Mouse (Mus musculus) adrenal gland, postnatal 14 days (tissue): ENCODE data around the gene Spin2d. TPM values are rescaled to one million over a fixed set of nuclear protein-coding genes. Genes with fewer than 3 reads are reported as not detected.
A peak's percentile ranks its signal among the peaks of the same experiment; 100 is the strongest.
"Not testable (repeated sequence)": the region's sequence is repeated elsewhere in the genome, so short reads cannot be mapped to it uniquely, and the experiment has no call there.

Experiments
- DNase-seq: peaks from one replicate; pipeline ENCODE4 v3.0.0; 2021; ENCODE audit warnings: mixed read lengths
- long read RNA-seq, 2 experiments: library from polyadenylated mRNA; stranded (forward); transcript quantifications; one replicate each; pipeline ENCODE4 v2.0.0; 2021
- total RNA-seq: library from RNA; stranded (reverse); gene quantifications from 2 replicates; pipeline ENCODE4 v1.2.3, GENCODE M21; 2021

Spin2d gene
- total RNA-seq, result not detected in 2 replicates
- long read RNA-seq, experiment 1, result 0 reads
- long read RNA-seq, experiment 2, result 0 reads

DNA sequence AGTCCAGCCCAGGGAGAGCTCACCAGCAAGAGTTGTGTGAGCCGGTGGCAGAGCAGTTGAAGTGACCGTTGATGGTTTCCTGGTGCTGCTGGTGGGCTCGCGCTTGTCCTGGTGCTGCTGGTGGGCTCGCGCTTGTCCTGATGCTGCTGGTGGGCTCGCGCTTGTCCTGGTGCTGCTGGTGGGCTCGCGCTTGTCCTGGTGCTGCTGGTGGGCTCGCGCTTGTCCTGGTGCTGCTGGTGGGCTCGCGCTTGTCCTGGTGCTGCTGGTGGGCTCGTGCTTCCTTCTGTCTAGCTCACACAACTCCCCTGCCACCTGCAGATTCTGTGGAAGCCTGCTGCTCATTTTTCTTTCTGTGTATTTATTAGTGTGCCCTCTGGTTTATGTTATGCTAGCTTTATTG, at the start of gene Spin2d:
TSS of gene Spin2d (minus strand) at position 101 of the 400 bp plus-strand sequence.
- not testable (repeated sequence) for DNase-seq

GRCm38 (mm10) chrX:73225365-73225764, 48.6 kb upstream of the Spin2d start:
- no peak for DNase-seq

- DNase-seq, result not testable (repeated sequence)
Measured at GRCm38 (mm10) chrX:73213819-73214564, 37.2 kb upstream of the Spin2d start, which contains the start of gene Xlr4b. Xlr4b (plus strand) TSS chrX:73214333.

DNA sequence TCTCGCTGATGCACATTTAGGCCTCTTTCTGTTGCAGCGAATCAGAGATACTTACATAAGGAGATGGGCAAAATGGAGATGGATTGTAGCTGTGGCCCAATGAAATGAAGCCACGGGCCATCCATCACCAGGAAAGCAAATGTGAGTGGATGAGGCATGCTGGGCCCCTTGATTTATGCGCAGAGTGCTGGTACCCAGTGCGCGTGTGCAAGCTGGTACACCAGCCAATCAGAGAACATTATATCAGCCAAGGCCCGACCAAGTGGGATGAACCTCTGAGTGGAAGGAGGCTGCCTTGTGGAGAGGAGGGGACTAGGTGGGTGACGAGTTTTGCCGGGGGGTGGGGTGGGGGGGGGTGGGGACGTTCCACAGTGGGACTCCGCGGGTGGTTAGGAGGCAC, 15.1 kb upstream of the Spin2d start, which contains the start of gene Xlr3b:
TSS of gene Xlr3b (plus strand) at position 274 of the 400 bp plus-strand sequence.
- DNase-seq, result peak; percentile 8

GRCm38 (mm10) chrX:73149350-73149749, 27.4 kb downstream of the Spin2d start, which contains the start of gene DXBay18:
DXBay18 (minus strand) TSS chrX:73149450.
- DNase-seq, result not testable (repeated sequence)

- not testable (repeated sequence) for DNase-seq
Measured at GRCm38 (mm10) chrX:73148496-73148895, 28.3 kb downstream of the Spin2d start, which contains the start of gene Xlr5b. Xlr5b (plus strand) TSS chrX:73148796.

- DNase-seq, result not testable (repeated sequence)
Measured at GRCm38 (mm10) chrX:73143218-73143618, 33.6 kb downstream of the Spin2d start.

Other genes starting within 250 kb of the Spin2d start
- gene Zfp185, start 189.7 kb downstream of the Spin2d start, total RNA-seq, result 2.6 and 4.7 TPM in 2 replicates
- 0.15 and 0.38 TPM in 2 replicates for gene Pnma5, start 139.9 kb downstream of the Spin2d start, total RNA-seq
- 0.11 and 0.38 TPM in 2 replicates for gene Pnma3, start 112.2 kb downstream of the Spin2d start, total RNA-seq
- gene Xlr4a, start 94.5 kb downstream of the Spin2d start, total RNA-seq, result 1.0 and 3.1 TPM in 2 replicates
- 1.0 and 2.9 TPM in 2 replicates for gene Xlr3a, start 79.9 kb downstream of the Spin2d start, total RNA-seq
- gene Gm14685, start 59.9 kb downstream of the Spin2d start, total RNA-seq, result 0.49 and 0.82 TPM in 2 replicates
- not detected in 2 replicates for gene Xlr5b, start 28.2 kb downstream of the Spin2d start, total RNA-seq
- 0.22 TPM in 1 of 2 replicates, not detected in the other for gene DXBay18, start 27.5 kb downstream of the Spin2d start, total RNA-seq
- gene Xlr3b, start 15.2 kb upstream of the Spin2d start, total RNA-seq, result 8.9 and 10.4 TPM in 2 replicates
- 1.7 and 3.7 TPM in 2 replicates for gene Xlr4b, start 37.3 kb upstream of the Spin2d start, total RNA-seq
- gene F8a, start 51.3 kb upstream of the Spin2d start, total RNA-seq, result 7.6 and 8.4 TPM in 2 replicates
- 0.85 and 1.2 TPM in 2 replicates for gene Xlr4c, start 66.1 kb upstream of the Spin2d start, total RNA-seq
- gene Xlr3c, start 88.4 kb upstream of the Spin2d start, total RNA-seq, result not detected in 2 replicates
- gene Xlr5a, start 116.0 kb upstream of the Spin2d start, total RNA-seq, result 0.26 TPM in 1 of 2 replicates, not detected in the other
- 0.74 and 1.3 TPM in 2 replicates for gene Xlr5c, start 116.0 kb upstream of the Spin2d start, total RNA-seq
- not detected in 2 replicates for gene Gm45015, start 159.9 kb upstream of the Spin2d start, total RNA-seq
- gene Zfp275, start 165.6 kb upstream of the Spin2d start, total RNA-seq, result 19.3 and 22.9 TPM in 2 replicates
- not detected in 2 replicates for gene Gm18336, start 221.7 kb upstream of the Spin2d start, total RNA-seq
- 0.26 and 0.30 TPM in 2 replicates for gene Zfp92, start 234.1 kb upstream of the Spin2d start, total RNA-seq